Mouse (Mus musculus): Measurements from ENCODE around the gene Brpf1. TPM values are rescaled to one million over a fixed set of nuclear protein-coding genes. Genes with fewer than 3 reads are reported as not detected.

The Brpf1 gene
- total RNA-seq, 2 experiments from 2014 or later, result 12.3 to 12.4 TPM

GRCm38 (mm10) chr6:113352820-113353219 lies 45.9 kb downstream of the Brpf1 start:
- no peak for DNase-seq

- DNase-seq, result peak in 1 of 2 experiments; percentile 46
Measured at GRCm38 (mm10) chr6:113353696-113354095, 46.8 kb downstream of the Brpf1 start.

GRCm38 (mm10) chr6:113361476-113361875 lies 54.5 kb downstream of the Brpf1 start:
- DNase-seq, result no peak

GRCm38 (mm10) chr6:113362241-113362640 lies 55.3 kb downstream of the Brpf1 start:
- no peak for DNase-seq

- DNase-seq, result no peak
Measured at GRCm38 (mm10) chr6:113364518-113365135, 57.7 kb downstream of the Brpf1 start.

- DNase-seq, result no peak
Measured at GRCm38 (mm10) chr6:113366639-113367038, 59.7 kb downstream of the Brpf1 start.

- DNase-seq, result no peak
Measured at GRCm38 (mm10) chr6:113367574-113367973, 60.6 kb downstream of the Brpf1 start.

- DNase-seq, result no peak
Measured at GRCm38 (mm10) chr6:113368124-113368523, 61.2 kb downstream of the Brpf1 start.

- DNase-seq, result no peak
Measured at GRCm38 (mm10) chr6:113368577-113368976, 61.6 kb downstream of the Brpf1 start.

GRCm38 (mm10) chr6:113370194-113370929 lies 63.4 kb downstream of the Brpf1 start:
- DNase-seq, result no peak

GRCm38 (mm10) chr6:113373491-113373890 lies 66.6 kb downstream of the Brpf1 start:
- DNase-seq, result no peak

Other genes with a start within 250 kb of the Brpf1 start
- gene Setd5, start 229.8 kb upstream of the Brpf1 start, total RNA-seq (2021), result 10 to 100 TPM; 27.0 to 31.5 TPM
- gene Lhfpl4, start 111.8 kb upstream of the Brpf1 start, total RNA-seq (2021), result under 1 TPM; 0.40 to 0.51 TPM
- gene Mtmr14, start 69.3 kb upstream of the Brpf1 start, total RNA-seq (2021), result 10 to 100 TPM; 12.7 to 17.6 TPM
- gene Cpne9, start 24.8 kb upstream of the Brpf1 start, total RNA-seq (2021), result not detected
- 1 to 10 TPM; 4.5 to 6.9 TPM for gene Ogg1, start 19.8 kb downstream of the Brpf1 start, total RNA-seq (2021)
- 10 to 100 TPM; 64.2 to 68.3 TPM for gene Camk1, start 36.8 kb downstream of the Brpf1 start, total RNA-seq (2021)
- 10 to 100 TPM; 24.9 to 28.1 TPM for gene Tada3, start 70.7 kb downstream of the Brpf1 start, total RNA-seq (2021)
- 10 to 100 TPM; 63.3 to 66.7 TPM for gene Arpc4, start 71.0 kb downstream of the Brpf1 start, total RNA-seq (2021)
- gene Ttll3, start 82.1 kb downstream of the Brpf1 start, total RNA-seq (2021), result 1 to 10 TPM in 1 of 2 experiments, under 1 TPM in 1; 0.77 to 1.3 TPM
- gene Rpusd3, start 112.2 kb downstream of the Brpf1 start, total RNA-seq (2021), result 10 to 100 TPM; 11.3 to 13.0 TPM
- gene Cidec, start 128.6 kb downstream of the Brpf1 start, total RNA-seq (2021), result 10 to 100 TPM in 1 of 2 experiments, 1 to 10 TPM in 1; 6.7 to 53.2 TPM
- 10 to 100 TPM; 20.8 to 22.8 TPM for gene Jagn1, start 135.4 kb downstream of the Brpf1 start, total RNA-seq (2021)
- 1 to 10 TPM in 1 of 2 experiments, under 1 TPM in 1; 0.69 to 1.2 TPM for gene Il17re, start 151.3 kb downstream of the Brpf1 start, total RNA-seq (2021)
- gene Il17rc, start 164.3 kb downstream of the Brpf1 start, total RNA-seq (2021), result 1 to 10 TPM; 6.3 to 7.2 TPM
- 10 to 100 TPM; 47.6 to 55.7 TPM for gene Creld1, start 176.2 kb downstream of the Brpf1 start, total RNA-seq (2021)
- not detected for gene Prrt3, start 194.8 kb downstream of the Brpf1 start, total RNA-seq (2021)
- 10 to 100 TPM; 57.9 to 61.2 TPM for gene Emc3, start 224.5 kb downstream of the Brpf1 start, total RNA-seq (2021)
- under 1 TPM; 0.10 to 0.33 TPM for gene Fancd2, start 224.5 kb downstream of the Brpf1 start, total RNA-seq (2021)